Mouse (Mus musculus) megakaryocyte progenitor cell, adult 5-6 weeks (primary cell): ENCODE data around the gene Sox8. TPM values are rescaled to one million over a fixed set of nuclear protein-coding genes. Genes with fewer than 3 reads are reported as not detected.

Source experiments
- ATAC-seq: replicated peaks from 2 replicates; pipeline ENCODE4 v1.8.0; 2016; ENCODE audit warnings: mild to moderate bottlenecking, moderate TSS enrichment, inconsistent platforms; ENCODE audit not compliant: poor library complexity
- total RNA-seq, 2 experiments: library from RNA; stranded (forward) in 1 of 2; stranded (reverse) in 1 of 2; fragments of 157-497, 149-512 nt in 1 of 2; fragments of 200-1000 nt in 1 of 2; gene quantifications; 2 replicates each; pipeline versions ENCODE4 v1.2.3 to v1.2.4; 2015 to 2017

Gene Sox8
- total RNA-seq, 2 experiments from 2014 or later, result not detected

- ATAC-seq, result no peak
Observed at GRCm38 (mm10) chr17:25556630-25557354, 13.7 kb downstream of the Sox8 start.

- no peak for ATAC-seq
Observed at GRCm38 (mm10) chr17:25555666-25556629, 14.5 kb downstream of the Sox8 start.

GRCm38 (mm10) chr17:25555159-25555558 lies 15.3 kb downstream of the Sox8 start:
- no peak for ATAC-seq

- no peak for ATAC-seq
Observed at GRCm38 (mm10) chr17:25551313-25551712, 19.2 kb downstream of the Sox8 start.

- ATAC-seq, result no peak
Observed at GRCm38 (mm10) chr17:25550020-25550419, 20.5 kb downstream of the Sox8 start.

GRCm38 (mm10) chr17:25547026-25547425 lies 23.5 kb downstream of the Sox8 start:
- ATAC-seq, result no peak

GRCm38 (mm10) chr17:25541768-25542167 lies 28.7 kb downstream of the Sox8 start:
- no peak for ATAC-seq

GRCm38 (mm10) chr17:25540731-25541130 lies 29.8 kb downstream of the Sox8 start:
- ATAC-seq, result no peak

GRCm38 (mm10) chr17:25538945-25539875 lies 31.3 kb downstream of the Sox8 start:
- ATAC-seq, result no peak

- ATAC-seq, result no peak
Observed at GRCm38 (mm10) chr17:25530357-25531022, 40.0 kb downstream of the Sox8 start.

GRCm38 (mm10) chr17:25522080-25522479 lies 48.4 kb downstream of the Sox8 start:
- no peak for ATAC-seq

GRCm38 (mm10) chr17:25520492-25520891 lies 50.0 kb downstream of the Sox8 start:
- no peak for ATAC-seq

GRCm38 (mm10) chr17:25519511-25519910 lies 51.0 kb downstream of the Sox8 start:
- no peak for ATAC-seq

- ATAC-seq, result no peak
Observed at GRCm38 (mm10) chr17:25518144-25518543, 52.3 kb downstream of the Sox8 start.

- ATAC-seq, result no peak
Observed at GRCm38 (mm10) chr17:25516315-25516714, 54.2 kb downstream of the Sox8 start.

Other genes starting within 250 kb of the Sox8 start
- not detected in 2 replicates for gene Tpsab1, start 225.1 kb downstream of the Sox8 start, total RNA-seq (2015)
- not detected in 2 replicates for gene Tpsab1, start 225.1 kb downstream of the Sox8 start, total RNA-seq (2017)
- not detected in 2 replicates for gene Tpsb2, start 204.4 kb downstream of the Sox8 start, total RNA-seq (2015)
- gene Tpsb2, start 204.4 kb downstream of the Sox8 start, total RNA-seq (2017), result not detected in 2 replicates
- not detected in 2 replicates for gene Tpsg1, start 201.4 kb downstream of the Sox8 start, total RNA-seq (2015)
- not detected in 2 replicates for gene Tpsg1, start 201.4 kb downstream of the Sox8 start, total RNA-seq (2017)
- 0.32 TPM in 1 of 2 replicates, not detected in the other for gene Cacna1h, start 136.9 kb downstream of the Sox8 start, total RNA-seq (2015)
- not detected in 2 replicates for gene Cacna1h, start 136.9 kb downstream of the Sox8 start, total RNA-seq (2017)
- gene Tekt4, start 116.1 kb downstream of the Sox8 start, total RNA-seq (2015), result not detected in 2 replicates
- gene Tekt4, start 116.1 kb downstream of the Sox8 start, total RNA-seq (2017), result not detected in 2 replicates
- gene Sstr5, start 73.4 kb downstream of the Sox8 start, total RNA-seq (2015), result not detected in 2 replicates
- not detected in 2 replicates for gene Sstr5, start 73.4 kb downstream of the Sox8 start, total RNA-seq (2017)
- 23.2 and 25.6 TPM in 2 replicates for gene Lmf1, start 8.4 kb upstream of the Sox8 start, total RNA-seq (2015)
- 11.7 and 14.1 TPM in 2 replicates for gene Lmf1, start 8.4 kb upstream of the Sox8 start, total RNA-seq (2017)
- not detected in 2 replicates for gene Gng13, start 146.5 kb upstream of the Sox8 start, total RNA-seq (2015)
- gene Gng13, start 146.5 kb upstream of the Sox8 start, total RNA-seq (2017), result 0.34 TPM in 1 of 2 replicates, not detected in the other
- gene Chtf18, start 156.7 kb upstream of the Sox8 start, total RNA-seq (2015), result 12.9 and 19.0 TPM in 2 replicates
- 27.0 and 30.2 TPM in 2 replicates for gene Chtf18, start 156.7 kb upstream of the Sox8 start, total RNA-seq (2017)
- gene Rpusd1, start 157.0 kb upstream of the Sox8 start, total RNA-seq (2015), result 5.5 and 5.7 TPM in 2 replicates
- gene Rpusd1, start 157.0 kb upstream of the Sox8 start, total RNA-seq (2017), result 1.6 and 6.0 TPM in 2 replicates
- not detected in 2 replicates for gene Mslnl, start 165.4 kb upstream of the Sox8 start, total RNA-seq (2015)
- gene Mslnl, start 165.4 kb upstream of the Sox8 start, total RNA-seq (2017), result not detected in 2 replicates
- 0.46 TPM in 1 of 2 replicates, not detected in the other for gene Msln, start 183.7 kb upstream of the Sox8 start, total RNA-seq (2015)
- not detected in 2 replicates for gene Msln, start 183.7 kb upstream of the Sox8 start, total RNA-seq (2017)
- gene Narfl, start 203.1 kb upstream of the Sox8 start, total RNA-seq (2015), result 12.3 and 16.2 TPM in 2 replicates
- 24.5 and 31.5 TPM in 2 replicates for gene Narfl, start 203.1 kb upstream of the Sox8 start, total RNA-seq (2017)
- 10.9 and 13.4 TPM in 2 replicates for gene Haghl, start 215.0 kb upstream of the Sox8 start, total RNA-seq (2015)
- gene Haghl, start 215.0 kb upstream of the Sox8 start, total RNA-seq (2017), result 15.2 and 18.8 TPM in 2 replicates
- 0.05 TPM in 1 of 2 replicates, not detected in the other for gene Ccdc78, start 215.9 kb upstream of the Sox8 start, total RNA-seq (2015)
- 0.20 and 0.21 TPM in 2 replicates for gene Ccdc78, start 215.9 kb upstream of the Sox8 start, total RNA-seq (2017)
- gene Fam173a, start 222.2 kb upstream of the Sox8 start, total RNA-seq (2015), result 113 and 126 TPM in 2 replicates
- 29.3 and 38.2 TPM in 2 replicates for gene Fam173a, start 222.2 kb upstream of the Sox8 start, total RNA-seq (2017)
- gene AC134908.4, start 225.0 kb upstream of the Sox8 start, total RNA-seq (2015), result 1.8 TPM in 1 of 2 replicates, not detected in the other
- not detected in 2 replicates for gene AC134908.4, start 225.0 kb upstream of the Sox8 start, total RNA-seq (2017)
- 4.5 and 9.7 TPM in 2 replicates for gene Metrn, start 226.4 kb upstream of the Sox8 start, total RNA-seq (2015)
- 26.8 and 29.5 TPM in 2 replicates for gene Metrn, start 226.4 kb upstream of the Sox8 start, total RNA-seq (2017)
- gene Fbxl16, start 238.4 kb upstream of the Sox8 start, total RNA-seq (2015), result not detected in 2 replicates
- not detected in 2 replicates for gene Fbxl16, start 238.4 kb upstream of the Sox8 start, total RNA-seq (2017)